Mouse (Mus musculus) lung, postnatal 0 days (tissue): ENCODE data around the gene Irf2.

Source experiments
- CTCF ChIP-seq: IDR thresholded peaks from 2 replicates; pipeline ENCODE4 v1.5.1; 2016; ENCODE audit warnings: antibody characterized with exemption, mild to moderate bottlenecking
- EP300 ChIP-seq: IDR thresholded peaks from 2 replicates; pipeline ENCODE4 v1.6.1; 2016; ENCODE audit warnings: antibody characterized with exemption, mild to moderate bottlenecking, control low read depth

GRCm38 (mm10) chr8:46881755-46882419 lies 142.4 kb downstream of the Irf2 start:
- no peak for TF ChIP-seq CTCF
- no peak for TF ChIP-seq EP300
